Mouse (Mus musculus): Measurements from ENCODE around the gene Gm13271.
"Not testable (repeated sequence)": the region's sequence is repeated elsewhere in the genome, so short reads cannot be mapped to it uniquely, and the experiment has no call there.

The Gm13271 gene

DNA sequence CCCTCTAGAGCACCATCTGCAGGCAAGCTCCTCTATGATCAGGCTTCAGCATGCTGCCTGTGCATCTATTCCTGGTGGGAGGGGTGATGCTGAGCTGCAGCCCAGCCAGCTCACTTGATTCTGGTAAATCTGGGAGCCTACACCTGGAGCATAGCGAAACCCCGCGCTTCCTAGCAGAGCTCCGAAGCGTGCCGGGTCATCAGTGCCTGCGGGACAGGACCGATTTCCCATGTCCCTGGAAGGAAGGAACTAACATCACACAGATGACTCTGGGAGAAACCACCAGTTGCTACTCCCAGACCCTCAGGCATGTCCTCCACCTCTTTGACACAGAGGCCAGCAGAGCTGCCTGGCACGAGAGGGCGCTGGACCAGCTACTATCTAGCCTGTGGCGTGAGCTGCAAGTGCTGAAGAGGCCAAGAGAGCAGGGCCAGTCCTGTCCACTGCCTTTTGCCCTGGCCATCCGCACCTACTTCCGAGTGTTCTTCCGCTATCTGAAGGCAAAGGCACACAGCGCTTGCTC, at the start of gene Gm13271:
Gene Gm13271, plus strand, starts transcription at position 51 of the 523 bp plus-strand sequence.
- DNase-seq (ENCODE audit: low read depth, low spot score): not testable (repeated sequence)

DNA sequence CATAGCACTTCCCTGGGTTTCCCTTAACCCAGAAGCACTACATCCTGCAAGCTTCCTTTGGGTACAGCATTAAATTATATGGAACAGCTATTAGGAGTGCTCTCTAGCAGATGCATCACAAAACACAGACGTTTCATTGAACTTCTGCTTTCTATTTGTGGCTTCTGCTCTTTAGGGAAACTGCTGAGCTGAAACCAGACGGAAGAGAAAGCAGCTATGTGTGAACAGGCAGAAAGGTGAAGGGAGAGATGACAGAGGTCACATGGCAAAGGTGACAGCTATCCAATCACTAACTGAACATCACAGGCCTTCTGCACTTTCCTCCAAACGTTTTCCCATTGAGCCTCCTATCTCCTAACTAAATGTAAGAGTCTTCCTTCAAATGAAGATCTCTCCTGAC, 48.7 kb upstream of the Gm13271 start:
- DNase-seq (ENCODE audit: low read depth, low spot score): no peak

DNA sequence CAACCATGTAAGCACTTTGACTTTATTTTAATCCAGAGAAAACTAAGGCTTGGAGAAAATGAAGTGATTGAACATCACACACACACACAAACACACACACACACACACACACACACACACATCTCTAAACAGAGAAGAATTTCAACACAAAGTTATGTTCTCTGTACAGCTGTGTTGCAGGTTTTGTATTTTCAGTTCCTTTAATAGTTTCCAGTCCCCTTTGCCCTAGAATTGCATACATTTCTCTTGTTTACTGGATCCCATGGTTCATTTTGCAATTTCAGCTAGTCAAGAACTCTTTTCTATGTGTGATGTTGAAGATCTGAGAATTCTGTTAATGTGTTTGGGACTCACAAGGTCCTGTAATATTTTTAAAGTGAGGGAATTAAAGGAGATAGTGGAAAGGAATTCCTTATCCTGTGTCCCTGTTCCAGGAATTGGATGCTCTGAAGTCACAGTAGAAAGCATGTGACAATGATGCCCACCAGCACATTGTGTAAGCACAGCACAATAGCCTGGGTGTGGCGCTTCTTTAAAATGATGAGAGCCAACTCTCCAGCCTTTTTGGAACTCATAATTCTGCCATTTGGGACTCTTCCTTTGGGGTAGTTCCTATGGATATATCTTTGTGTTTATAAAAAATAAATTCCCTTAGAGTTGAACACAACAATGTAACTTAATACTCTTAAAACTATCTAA, 47.4 kb upstream of the Gm13271 start:
- DNase-seq (ENCODE audit: low read depth, low spot score): no peak

DNA sequence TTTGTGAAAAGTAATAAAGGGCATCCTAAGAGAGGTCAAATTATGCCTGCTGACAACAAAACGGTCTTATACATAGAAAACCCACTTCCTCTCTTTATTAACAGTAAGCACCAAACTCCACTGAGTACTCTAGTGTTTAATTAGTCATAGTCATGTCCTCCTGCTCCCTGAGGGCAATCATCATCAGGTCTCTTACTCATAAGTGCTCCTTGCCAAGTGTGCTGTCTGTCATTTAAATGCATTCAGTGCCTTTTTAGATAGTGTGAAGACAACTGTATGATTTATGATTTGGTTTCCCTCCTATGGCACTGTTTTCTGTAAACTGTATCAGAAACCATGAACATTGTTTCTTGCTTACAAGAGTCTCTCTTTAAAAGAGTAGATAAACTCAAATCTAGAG, 40.4 kb upstream of the Gm13271 start:
- peak; percentile 84 for DNase-seq (ENCODE audit: low read depth, low spot score)

DNA sequence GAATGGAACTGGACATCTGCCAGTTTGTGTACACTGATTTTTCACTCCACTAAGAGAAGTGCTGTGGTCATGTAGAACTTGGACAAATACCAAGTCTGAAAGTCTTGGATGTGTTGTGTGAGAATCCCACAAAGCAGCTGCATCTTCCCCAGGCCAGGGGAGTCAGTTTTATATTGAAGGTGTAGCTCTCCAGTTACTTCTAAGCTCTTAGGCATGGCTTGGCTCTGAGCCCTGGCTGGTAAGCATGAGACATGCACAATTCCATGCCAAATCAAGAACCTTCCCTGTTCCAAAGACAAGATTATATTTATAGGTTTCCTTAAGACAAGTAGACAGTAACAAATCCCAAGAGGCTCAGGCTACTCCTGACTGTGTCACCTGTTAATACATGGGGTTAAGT, 39.6 kb upstream of the Gm13271 start:
- DNase-seq (ENCODE audit: low read depth, low spot score): peak; percentile 76

DNA sequence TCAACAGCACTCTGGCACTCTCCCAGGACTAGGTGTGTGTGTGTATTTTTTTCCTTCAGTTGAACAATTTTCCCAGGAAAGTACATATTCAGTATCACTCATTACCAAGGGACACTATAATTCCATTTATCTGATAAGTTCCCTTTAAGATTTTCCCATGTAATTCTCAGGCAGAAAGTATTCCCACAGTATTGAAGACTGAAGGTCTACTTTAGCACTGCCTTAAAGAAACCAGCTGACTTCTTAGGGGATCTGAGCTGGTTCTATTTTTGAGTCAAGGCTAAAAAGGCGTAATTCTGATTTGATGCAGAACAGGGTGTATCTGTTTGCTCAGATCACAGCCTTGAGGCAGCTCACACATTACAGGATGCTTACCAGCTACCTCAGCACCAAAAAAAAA, 36.0 kb upstream of the Gm13271 start:
- DNase-seq (ENCODE audit: low read depth, low spot score): peak; percentile 21

DNA sequence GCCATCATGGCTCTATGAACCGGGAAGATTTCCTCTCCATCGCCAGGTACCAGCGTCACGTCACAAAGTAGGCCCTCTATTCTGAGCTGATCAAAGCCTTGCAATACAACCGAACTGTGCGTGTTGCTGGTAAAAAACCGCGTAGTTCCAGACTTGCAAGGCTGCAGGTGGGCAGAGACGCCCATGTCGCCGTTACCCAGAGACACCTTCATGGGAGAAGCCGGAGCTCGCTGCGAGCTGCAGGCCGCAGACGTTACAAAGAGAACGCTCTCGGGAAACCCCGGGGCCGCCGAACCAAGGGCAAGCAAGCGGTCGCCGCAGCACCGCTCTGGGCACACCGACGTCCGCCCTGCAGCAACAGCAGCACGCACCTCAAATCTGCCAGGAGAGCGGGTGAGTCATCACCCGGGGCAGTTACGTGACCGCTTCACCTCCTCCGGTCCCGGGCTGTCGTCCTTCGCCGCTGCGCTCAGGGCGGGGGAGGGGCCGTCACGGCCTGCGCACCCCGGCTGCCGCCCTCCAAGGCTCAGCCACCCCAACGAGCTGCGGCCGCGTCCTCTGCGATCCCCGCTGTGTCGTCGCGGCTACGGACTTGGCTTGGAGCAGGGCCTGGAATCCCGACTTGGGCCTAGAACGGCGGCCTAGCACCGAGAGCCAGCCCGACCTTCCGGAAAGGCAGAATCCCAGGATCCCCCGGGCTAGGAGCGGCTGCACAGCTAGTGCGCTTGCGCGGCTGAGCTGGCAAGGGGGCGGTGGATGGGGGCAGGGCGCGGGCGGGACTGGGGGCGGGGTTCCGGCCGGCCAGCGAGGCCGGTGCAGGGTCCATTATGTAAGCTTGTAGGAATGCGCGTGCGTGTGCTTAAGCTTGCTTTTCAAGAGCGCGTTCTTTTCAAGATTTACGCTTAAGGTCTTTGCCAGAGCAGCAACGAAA, 32.6 kb upstream of the Gm13271 start, which contains the start of the genes Gm26566 and Klhl9:
Gene Gm26566, plus strand, starts transcription at position 15 of the 931 bp plus-strand sequence.
Gene Klhl9, minus strand, starts transcription at position 675 of the 931 bp plus-strand sequence.
- DNase-seq (ENCODE audit: low read depth, low spot score): peak; percentile 94

DNA sequence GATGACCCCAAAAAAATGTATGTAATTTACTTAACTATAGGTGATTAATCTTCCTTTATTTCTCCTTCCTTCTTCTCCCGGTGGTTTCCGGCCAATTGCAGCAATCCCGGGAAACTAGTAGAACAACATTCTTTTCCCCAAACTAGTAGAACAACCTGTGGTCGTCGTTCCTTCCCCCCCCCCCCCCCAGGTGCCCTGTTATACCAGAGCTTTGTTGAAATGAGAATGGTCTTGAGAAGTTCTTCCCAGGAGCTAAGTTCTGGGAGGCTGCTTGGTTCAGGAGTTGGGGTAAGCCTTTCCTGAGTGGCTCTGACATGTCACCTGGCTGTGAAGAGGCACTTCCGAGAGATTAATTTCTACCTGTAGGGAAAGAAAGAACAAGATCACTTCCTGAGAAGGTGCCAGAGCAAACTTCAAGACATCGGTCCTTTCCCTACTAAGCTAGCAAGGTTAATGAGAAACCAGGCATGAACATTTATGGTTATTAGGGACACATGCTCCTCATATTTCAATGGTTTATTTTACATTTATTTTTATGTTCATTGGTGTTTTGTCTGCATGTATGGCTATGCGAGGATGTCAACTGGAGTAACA, 31.1 kb upstream of the Gm13271 start:
- no peak for DNase-seq (ENCODE audit: low read depth, low spot score)

DNA sequence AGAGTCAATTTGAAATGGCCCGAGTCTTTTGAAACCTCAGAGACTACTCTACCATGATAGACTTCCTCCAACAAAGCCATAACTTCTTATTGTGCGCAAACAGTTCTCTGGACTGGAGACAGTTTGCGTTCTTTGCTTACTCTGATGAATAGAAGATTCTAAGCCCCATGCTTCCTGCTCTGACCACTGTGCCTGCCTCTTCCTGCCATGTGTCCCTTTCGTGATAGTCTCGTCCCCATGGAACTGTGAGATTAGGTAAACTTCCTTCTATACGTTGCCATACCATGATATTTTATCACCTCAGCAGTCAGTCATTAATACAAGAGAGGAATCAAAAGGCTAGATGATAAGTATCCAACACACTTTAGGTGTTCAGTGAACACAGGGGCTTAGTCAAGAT, 27.9 kb upstream of the Gm13271 start:
- DNase-seq (ENCODE audit: low read depth, low spot score): no peak

DNA sequence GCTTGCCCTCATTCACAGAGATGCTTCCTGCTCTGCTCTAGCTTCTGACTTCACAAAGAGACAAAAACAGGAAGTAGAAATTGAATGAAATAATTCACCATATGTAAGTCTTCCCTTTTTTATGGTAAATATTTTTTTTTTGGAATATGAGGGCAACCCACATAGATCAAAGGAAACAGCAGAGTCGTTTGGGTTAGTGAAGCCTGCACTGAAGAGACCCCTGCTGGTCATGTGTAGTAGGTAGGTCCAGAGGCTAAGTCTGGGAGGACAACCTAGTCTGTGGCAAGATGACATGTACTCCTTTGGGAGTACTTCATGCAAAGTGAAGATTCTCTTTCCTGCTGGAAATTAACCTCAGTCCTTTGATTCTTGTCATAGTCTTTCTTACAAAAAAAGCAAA, 27.3 kb upstream of the Gm13271 start:
- DNase-seq (ENCODE audit: low read depth, low spot score): peak; percentile 61

DNA sequence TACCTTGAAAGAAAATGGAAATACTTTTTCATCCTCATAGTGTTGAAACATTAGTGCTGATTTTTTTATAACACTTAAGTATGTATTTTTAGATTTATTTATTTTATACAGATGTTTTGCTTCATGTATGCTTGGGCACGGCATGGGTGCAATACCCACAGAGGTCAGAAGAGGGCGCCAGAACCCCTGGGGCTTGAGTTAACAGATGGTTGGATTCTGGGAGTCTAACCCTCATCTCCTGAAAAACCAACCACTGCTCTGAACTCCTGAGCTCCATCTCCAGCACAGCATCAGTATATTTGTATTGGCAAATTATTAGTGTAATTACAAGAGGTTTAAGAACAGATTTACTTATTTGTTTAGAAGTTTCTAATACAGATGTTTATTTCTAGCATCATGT, 16.2 kb upstream of the Gm13271 start:
- DNase-seq (ENCODE audit: low read depth, low spot score): peak; percentile 83

DNA sequence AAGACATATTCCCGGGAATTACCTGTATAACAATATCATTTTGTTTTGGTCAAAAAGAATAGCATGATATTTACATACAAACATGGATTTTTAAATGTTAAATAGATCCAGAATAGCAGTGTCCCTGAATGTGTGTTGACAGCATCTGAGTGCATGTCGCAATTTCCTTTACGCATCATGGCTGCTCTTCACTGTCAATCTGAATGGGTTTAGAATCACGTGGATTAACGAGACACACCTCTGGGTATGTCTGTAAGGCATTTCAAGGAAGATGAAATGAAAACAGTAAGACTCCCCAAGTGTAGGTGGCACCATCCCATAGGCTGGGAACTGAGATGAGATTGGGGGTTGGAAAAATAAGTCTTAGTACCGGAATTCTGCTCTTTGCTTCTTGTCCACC, 15.6 kb upstream of the Gm13271 start:
- no peak for DNase-seq (ENCODE audit: low read depth, low spot score)

DNA sequence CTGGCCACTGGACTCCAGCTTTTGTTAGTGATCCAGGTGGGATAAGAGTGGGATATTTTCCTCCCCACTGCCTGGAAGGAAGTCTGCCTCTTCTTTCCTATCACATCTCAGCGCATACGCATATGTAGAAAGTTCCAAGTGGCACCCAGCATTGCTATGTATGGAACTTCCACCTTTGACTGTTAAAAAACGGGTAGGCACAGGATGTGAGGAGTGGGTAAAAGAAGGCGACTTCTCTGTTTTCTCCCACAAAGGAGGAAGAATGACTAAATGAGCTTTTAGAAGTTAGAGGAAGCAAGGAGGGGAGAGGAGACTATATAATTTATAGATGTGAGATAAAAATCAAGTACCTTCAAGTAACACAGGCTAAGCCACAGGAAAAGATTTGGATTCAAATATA, 13.2 kb upstream of the Gm13271 start:
- DNase-seq (ENCODE audit: low read depth, low spot score): no peak

DNA sequence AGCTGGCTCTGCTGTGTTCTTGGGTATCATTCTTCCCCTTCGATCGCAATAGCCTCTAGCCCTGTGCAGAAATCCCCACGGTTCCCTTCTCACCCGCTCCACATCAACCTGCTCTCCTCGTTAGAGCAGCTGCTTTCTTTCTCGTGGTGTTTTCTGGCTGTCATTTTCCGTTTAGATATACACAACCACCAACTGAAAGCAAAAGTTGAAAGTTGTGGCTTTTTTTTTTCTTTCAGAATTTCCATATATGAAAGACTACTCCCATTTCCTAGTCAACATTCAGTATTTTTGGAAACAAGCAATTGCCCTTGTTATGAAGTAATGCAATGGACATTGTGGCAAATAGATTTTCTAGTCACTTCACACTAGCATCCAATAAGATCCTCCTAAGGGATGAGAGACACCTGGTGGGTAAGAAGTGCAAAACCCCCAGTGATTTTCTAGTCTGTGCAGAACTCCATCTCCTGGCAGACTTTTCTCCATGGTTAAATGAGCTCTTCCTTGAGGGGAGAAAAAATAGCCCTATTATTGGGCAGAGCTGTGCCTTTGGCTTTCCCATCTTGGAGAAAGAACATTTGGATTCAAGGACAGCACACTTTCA, 11.8 kb upstream of the Gm13271 start:
- DNase-seq (ENCODE audit: low read depth, low spot score): peak; percentile 28

DNA sequence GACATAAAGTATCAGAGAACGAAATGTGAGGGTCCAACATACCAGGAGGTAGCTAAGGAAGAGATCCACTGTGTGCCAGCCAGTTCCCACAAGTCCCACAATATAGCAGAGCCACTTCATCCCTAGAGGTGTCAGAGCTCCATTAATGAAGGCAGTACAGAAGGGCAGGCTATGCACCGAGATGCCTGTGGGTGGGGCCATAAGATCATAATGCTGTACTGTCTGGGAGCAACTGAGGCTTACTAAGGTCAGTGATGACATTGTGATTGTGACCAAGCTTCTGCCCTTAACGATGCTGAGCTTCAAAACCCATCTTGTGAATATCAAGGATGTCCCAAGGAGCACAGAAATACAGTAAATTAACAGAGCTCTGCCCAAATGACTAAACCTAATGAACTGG, 10.5 kb upstream of the Gm13271 start:
- no peak for DNase-seq (ENCODE audit: low read depth, low spot score)

DNA sequence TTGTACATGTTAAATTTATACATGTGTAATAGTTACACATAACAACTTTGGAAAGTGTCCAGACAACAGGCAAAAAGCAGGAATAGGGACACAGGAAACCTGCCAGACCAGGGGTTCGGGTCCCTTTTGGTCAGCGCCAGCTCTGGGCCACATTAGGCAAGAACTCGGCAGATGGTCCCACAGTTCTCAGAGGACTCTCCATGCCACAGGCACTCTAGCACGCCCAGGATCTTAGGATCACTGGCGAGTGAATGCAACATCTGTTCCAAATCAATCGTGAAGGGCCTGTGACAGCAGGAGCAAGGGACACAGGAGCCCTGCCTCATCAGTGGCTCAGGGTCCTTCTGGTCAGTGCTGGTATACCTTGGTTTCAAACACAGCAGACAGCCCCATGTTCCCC, 4.7 kb upstream of the Gm13271 start:
- DNase-seq (ENCODE audit: low read depth, low spot score): no peak

DNA sequence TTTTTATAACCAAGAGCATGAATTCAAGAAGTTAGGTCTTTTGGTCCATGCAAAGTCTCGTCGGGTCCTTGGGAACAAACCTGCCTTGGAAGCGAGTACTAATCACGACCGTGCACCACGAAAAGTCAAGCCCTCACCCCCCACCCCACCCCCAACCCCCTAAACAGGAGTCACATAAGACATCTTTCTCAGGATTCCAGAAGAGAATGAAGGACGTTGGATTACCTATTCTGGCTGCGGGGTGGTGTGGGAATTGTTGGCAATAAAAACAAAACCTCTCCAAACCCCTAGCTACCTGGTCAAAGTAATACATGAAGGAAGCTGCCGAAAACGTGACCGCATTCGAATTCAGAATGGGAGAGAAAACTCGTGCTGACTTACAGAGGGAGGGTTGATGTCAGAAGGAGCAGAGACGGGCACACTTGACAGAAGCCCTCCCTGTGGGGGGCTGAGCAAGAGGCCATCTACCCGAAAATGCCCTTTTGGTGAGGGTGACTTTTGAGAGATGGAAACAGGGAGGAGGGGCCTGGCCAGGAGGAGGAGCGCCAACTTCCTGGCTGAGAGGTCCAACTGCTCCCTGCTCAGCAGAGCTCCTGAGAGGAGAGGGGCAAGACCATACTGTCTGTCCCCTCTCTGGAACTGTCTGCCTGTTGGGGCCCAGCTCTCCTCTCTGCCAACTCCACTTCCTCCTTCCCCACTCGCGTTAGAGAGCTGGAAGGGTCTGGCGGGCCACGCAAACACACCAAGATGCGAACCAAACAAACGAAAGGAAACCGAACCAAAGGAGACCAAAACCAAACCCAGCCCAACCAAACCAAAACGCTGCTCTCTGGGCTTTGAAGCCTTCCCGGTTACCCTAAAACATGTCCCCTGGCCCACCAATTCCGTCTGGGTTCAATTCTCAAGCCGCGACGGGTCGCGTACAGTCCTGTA, 2.2 kb downstream of the Gm13271 start:
- peak; percentile 17 for DNase-seq (ENCODE audit: low read depth, low spot score)

DNA sequence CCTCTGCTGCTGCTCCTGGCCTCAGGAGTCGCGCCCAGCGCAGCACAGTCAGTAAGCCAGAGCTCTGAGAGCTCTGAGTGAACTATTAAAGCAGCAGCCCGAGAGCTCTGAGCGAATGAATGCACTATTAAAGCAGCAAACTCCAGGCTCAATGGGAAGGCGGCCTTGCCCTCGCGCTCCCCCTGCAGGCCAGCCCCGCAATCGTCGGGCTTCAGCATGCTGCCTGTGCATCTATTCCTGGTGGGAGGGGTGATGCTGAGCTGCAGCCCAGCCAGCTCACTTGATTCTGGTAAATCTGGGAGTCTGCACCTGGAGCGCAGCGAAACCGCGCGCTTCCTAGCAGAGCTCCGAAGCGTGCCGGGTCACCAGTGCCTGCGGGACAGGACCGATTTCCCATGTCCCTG, 3.0 kb downstream of the Gm13271 start:
- not testable (repeated sequence) for DNase-seq (ENCODE audit: low read depth, low spot score)

DNA sequence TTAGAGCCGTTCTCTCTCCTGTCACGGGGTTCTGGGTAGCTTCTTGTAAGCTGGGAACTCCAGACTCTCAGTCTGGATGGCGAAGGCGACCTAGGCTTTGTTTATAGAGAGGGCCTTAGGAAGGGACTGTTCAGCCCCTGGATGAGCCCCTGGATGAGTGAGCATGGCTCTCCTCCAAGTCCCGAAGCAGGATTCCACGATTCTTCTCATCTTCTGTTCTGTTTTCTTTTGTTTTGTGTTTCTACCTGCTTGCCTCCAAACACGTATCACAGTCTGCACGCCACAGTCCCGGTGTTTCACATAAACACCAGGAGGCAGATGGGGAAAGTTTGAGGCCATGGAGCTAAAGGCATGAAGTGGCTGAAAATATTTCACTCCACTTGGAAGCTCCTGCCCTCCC, 4.1 kb downstream of the Gm13271 start:
- not testable (repeated sequence) for DNase-seq (ENCODE audit: low read depth, low spot score)

DNA sequence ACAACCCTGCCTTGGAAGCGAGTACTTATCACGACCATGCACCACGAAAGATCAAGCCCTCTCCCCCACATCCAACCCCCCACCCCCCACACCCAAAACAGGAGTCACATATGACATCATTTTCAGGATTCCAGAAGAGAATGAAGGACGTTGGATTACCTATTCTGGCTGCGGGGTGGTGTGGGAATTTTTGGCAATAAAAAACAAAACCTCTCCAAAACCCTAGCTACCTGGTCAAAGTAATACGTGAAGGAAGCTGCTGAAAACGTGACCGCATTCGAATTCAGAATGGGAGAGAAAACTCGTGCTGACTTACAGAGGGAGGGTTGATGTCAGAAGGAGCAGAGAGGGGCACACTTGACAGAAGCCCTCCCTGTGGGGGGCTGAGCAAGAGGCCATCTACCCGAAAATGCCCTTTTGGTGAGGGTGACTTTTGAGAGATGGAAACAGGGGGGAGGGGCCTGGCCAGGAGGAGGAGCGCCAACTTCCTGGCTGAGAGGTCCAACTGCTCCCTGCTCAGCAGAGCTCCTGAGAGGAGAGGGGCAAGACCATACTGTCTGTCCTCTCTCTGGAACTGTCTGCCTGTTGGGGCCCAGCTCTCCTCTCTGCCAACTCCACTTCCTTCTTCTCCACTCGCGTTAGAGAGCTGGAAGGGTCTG, 5.1 kb downstream of the Gm13271 start, which contains the start of gene Gm13283:
Gene Gm13283, plus strand, starts transcription at position 510 of the 659 bp plus-strand sequence.
- DNase-seq (ENCODE audit: low read depth, low spot score): peak; percentile 1
